Mouse (Mus musculus) left cerebral cortex, adult 6 months (tissue): ENCODE data around the gene Gm8180. TPM values are rescaled to one million over a fixed set of nuclear protein-coding genes. Genes with fewer than 3 reads are reported as not detected.

Source experiments
- long read RNA-seq, 2 experiments: library from polyadenylated mRNA; unstranded; transcript quantifications; one replicate each; pipeline ENCODE4 v2.0.0; 2019 to 2020
- polyA plus RNA-seq: library from polyadenylated mRNA; unstranded; fragments of <200 nt; fragmentation: Nextera tagmentation; gene quantifications from 2 replicates; pipeline ENCODE4 v1.2.3, GENCODE M21; 2021

Gene Gm8180
- not detected in 2 replicates for polyA plus RNA-seq
- long read RNA-seq, experiment 1 = 0 reads
- long read RNA-seq, experiment 2 = 0 reads

DNA sequence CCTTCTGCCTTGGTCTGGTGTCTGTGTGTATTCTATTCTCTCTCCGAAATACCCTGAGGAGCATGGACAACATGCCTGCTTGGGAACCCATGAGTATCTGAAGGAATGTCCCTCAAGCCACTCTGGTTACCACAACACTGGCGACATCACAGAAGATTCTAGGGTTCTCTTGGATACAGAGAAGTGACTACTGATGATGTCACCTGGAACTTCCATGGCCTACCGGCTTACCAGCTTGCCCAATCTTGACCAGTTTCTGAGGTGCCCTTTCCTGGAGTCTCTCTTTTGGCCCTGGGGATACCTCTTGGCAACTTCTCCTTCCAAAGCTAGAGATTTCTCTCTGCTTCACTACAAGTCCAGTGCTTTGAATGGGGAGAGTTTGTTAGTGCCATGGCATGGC lies at the start of gene Gm8180:
Gm8180 (minus strand) TSS at position 101 of the 400 bp plus-strand sequence.

GRCm38 (mm10) chr14:43747566-43747965 lies 37.0 kb downstream of the Gm8180 start, which contains the start of gene Gm6526:
Gene Gm6526, plus strand, starts transcription at chr14:43747866.

Other genes starting within 250 kb of the Gm8180 start
- not detected in 2 replicates for gene Gm5799, start 241.2 kb downstream of the Gm8180 start, polyA plus RNA-seq
- gene Gm17654, start 205.6 kb downstream of the Gm8180 start, polyA plus RNA-seq = not detected in 2 replicates
- not detected in 2 replicates for gene Gm10375, start 176.7 kb downstream of the Gm8180 start, polyA plus RNA-seq
- gene Gm8165, start 107.5 kb downstream of the Gm8180 start, polyA plus RNA-seq = not detected in 2 replicates
- 0.38 and 0.42 TPM in 2 replicates for gene Gm7324, start 86.9 kb downstream of the Gm8180 start, polyA plus RNA-seq
- gene Gm16506, start 57.3 kb downstream of the Gm8180 start, polyA plus RNA-seq = not detected in 2 replicates
- not detected in 2 replicates for gene Gm6526, start 36.9 kb downstream of the Gm8180 start, polyA plus RNA-seq
- gene Ear1, start 90.8 kb upstream of the Gm8180 start, polyA plus RNA-seq = not detected in 2 replicates
- gene Ear10, start 138.8 kb upstream of the Gm8180 start, polyA plus RNA-seq = not detected in 2 replicates
- gene Gm8113, start 140.6 kb upstream of the Gm8180 start, polyA plus RNA-seq = not detected in 2 replicates
- not detected in 2 replicates for gene Ang5, start 172.3 kb upstream of the Gm8180 start, polyA plus RNA-seq
- gene Ang6, start 217.5 kb upstream of the Gm8180 start, polyA plus RNA-seq = not detected in 2 replicates